Mouse (Mus musculus) Patski (cell line): ENCODE measurements around the gene Dlx6. TPM values are rescaled to one million over a fixed set of nuclear protein-coding genes. Genes with fewer than 3 reads are reported as not detected.

ENCODE experiments used
- ATAC-seq: fragments of 100-300 bp; one replicate; pipeline ENCODE4 v1.8.0; 2021
- CTCF ChIA-PET: fragments of 350-600 bp; sonication (Branson Sonifier 250); formaldehyde crosslinking; loops from one replicate; lab custom pipeline; 2022; ENCODE audit warnings: inconsistent platforms; lab: Charles Lee
- POLR2A ChIA-PET: fragments of 350-600 bp; sonication (Branson Sonifier 250); formaldehyde crosslinking; loops from one replicate; lab custom pipeline; 2022; ENCODE audit warnings: antibody characterized with exemption, inconsistent platforms; lab: Charles Lee
- DNase-seq: peaks from one replicate; pipeline ENCODE4 v3.0.0-alpha.2; 2011; ENCODE audit warnings: low read depth, low spot score
- H3K27me3 ChIP-seq: fragments of 371-371 bp; one replicate; pipeline ENCODE4 v1.5.1; 2021
- CTCF ChIP-seq: fragments of 100-300 bp; IDR thresholded peaks from one replicate; pipeline ENCODE4 v1.5.1; 2021
- in situ Hi-C: fragments of 300-500 bp; cut with MboI; formaldehyde crosslinking; loops from 3 replicates; pipeline ENCODE4 v1.11.1; 2018; ENCODE audit warnings: low pct_unique_long_range_greater_than_20kb, mixed read lengths
- polyA plus RNA-seq: library from polyadenylated mRNA; unstranded; gene quantifications from one replicate; pipeline ENCODE4 v1.2.3, GENCODE M21; 2021

Gene Dlx6
- polyA plus RNA-seq, 1 experiment from 2014 or later: 5.6 TPM

- CTCF ChIA-PET: interaction anchor here (0.6 to 1.2 kb wide), 2 partner anchors 273 to 722 kb away, joined by 3 to 4 read pairs; no protein-coding TSS in a partner anchor
- H3K27me3 ChIP-seq: peaks cover 21% of the 10 kb centered on the region
- in situ Hi-C loops: no loop called here
- ATAC-seq (no peak), DNase-seq (no peak)
- TF ChIP-seq CTCF: no peak
- POLR2A ChIA-PET: interaction anchor here (0.9 kb wide), 1 partner anchor 24 kb away, joined by 3 read pairs; no protein-coding TSS in a partner anchor
Measured at GRCm38 (mm10) chr6:6859111-6859949, 3.8 kb upstream of the Dlx6 start.

GRCm38 (mm10) chr6:6859950-6860410 is 3.2 kb upstream of the Dlx6 start:
- POLR2A ChIA-PET: no interaction called here
- DNase-seq (no peak), ATAC-seq (no peak)
- TF ChIP-seq CTCF: no peak
- H3K27me3 ChIP-seq: peaks cover 21% of the 10 kb centered on the region
- in situ Hi-C loops: no loop called here
- CTCF ChIA-PET: interaction anchor here (0.6 kb wide), 1 partner anchor 273 kb away, joined by 4 read pairs; no protein-coding TSS in a partner anchor

- ChIA-PET POLR2A (no interaction called here), CTCF (no interaction called here)
- TF ChIP-seq CTCF: no peak
- H3K27me3 ChIP-seq: peaks cover 21% of the 10 kb centered on the region
- no peak for DNase-seq
- ATAC-seq: no peak
- in situ Hi-C loops: no loop called here
Measured at GRCm38 (mm10) chr6:6860411-6861085, 2.6 kb upstream of the Dlx6 start.

- H3K27me3 ChIP-seq: peaks cover 21% of the 10 kb centered on the region
- ChIA-PET CTCF (no interaction called here), POLR2A (interaction anchor here (0.6 kb wide), 1 partner anchor 50 kb away, joined by 3 read pairs; no protein-coding TSS in a partner anchor)
- no peak for ATAC-seq
- no peak for TF ChIP-seq CTCF
- no peak for DNase-seq
- in situ Hi-C loops: no loop called here
Measured at GRCm38 (mm10) chr6:6861086-6861797, 1.9 kb upstream of the Dlx6 start.

GRCm38 (mm10) chr6:6861798-6862428 is 1.2 kb upstream of the Dlx6 start:
- DNase-seq (no peak), ATAC-seq (no peak)
- POLR2A ChIA-PET: interaction anchor here (0.6 kb wide), 1 partner anchor 51 kb away, joined by 3 read pairs; no protein-coding TSS in a partner anchor
- H3K27me3 ChIP-seq: peaks cover 21% of the 10 kb centered on the region
- in situ Hi-C loops: no loop called here
- TF ChIP-seq CTCF: no peak
- CTCF ChIA-PET: interaction anchor here (1.5 kb wide), 1 partner anchor 17 kb away, joined by 3 read pairs; no protein-coding TSS in a partner anchor

GRCm38 (mm10) chr6:6862611-6863010 is 523 bp upstream of the Dlx6 start:
- POLR2A ChIA-PET: interaction anchor here (0.7 kb wide), 3 partner anchors 93 to 292 kb away, joined by 3 to 7 read pairs (median 4); no protein-coding TSS in a partner anchor
- no peak for TF ChIP-seq CTCF
- peaks cover 18% of the 10 kb centered on the region for H3K27me3 ChIP-seq
- in situ Hi-C loops: no loop called here
- ATAC-seq (peak; percentile 90), DNase-seq (no peak)
- CTCF ChIA-PET: interaction anchor here (0.6 to 1.5 kb wide), 2 partner anchors 18 to 840 kb away, joined by 3 read pairs; no protein-coding TSS in a partner anchor

- ATAC-seq: no peak
- in situ Hi-C loops: no loop called here
- ChIA-PET CTCF (interaction anchor here (1.5 kb wide), 1 partner anchor 15 kb away, joined by 4 read pairs; no protein-coding TSS in a partner anchor), POLR2A (interaction anchor here (0.6 kb wide), 1 partner anchor 16 kb away, joined by 3 read pairs; no protein-coding TSS in a partner anchor)
- TF ChIP-seq CTCF: no peak
- H3K27me3 ChIP-seq: peaks cover 12% of the 10 kb centered on the region
- DNase-seq: no peak
Measured at GRCm38 (mm10) chr6:6863955-6864354, 821 bp downstream of the Dlx6 start.

- ATAC-seq (no peak), DNase-seq (no peak)
- no peak for TF ChIP-seq CTCF
- POLR2A ChIA-PET: interaction anchor here (0.6 kb wide), 2 partner anchors 17 to 521 kb away, joined by 3 read pairs; no protein-coding TSS in a partner anchor
- peaks cover 14% of the 10 kb centered on the region for H3K27me3 ChIP-seq
- in situ Hi-C loops: no loop called here
- CTCF ChIA-PET: interaction anchor here (1.5 kb wide), 1 partner anchor 15 kb away, joined by 4 read pairs; no protein-coding TSS in a partner anchor
Measured at GRCm38 (mm10) chr6:6864441-6865440, 1.6 kb downstream of the Dlx6 start.
